Mouse (Mus musculus) kidney, embryonic 14.5 days (tissue): ENCODE data around the gene Icosl. TPM values are rescaled to one million over a fixed set of nuclear protein-coding genes. Genes with fewer than 3 reads are reported as not detected.

Experiments
- polyA plus RNA-seq: library from polyadenylated mRNA; unstranded; fragments of >200 nt; fragmentation: Nextera tagmentation; extraction: Ambion mirVana; gene quantifications from 2 replicates; pipeline ENCODE4 v1.2.1, GENCODE M21; 2014

Icosl gene
- polyA plus RNA-seq, 1 experiment from 2014 or later = 4.8 TPM

Other genes with a start within 250 kb of the Icosl start
- not detected in 2 replicates for gene Krtap10-4, start 242.2 kb upstream of the Icosl start, polyA plus RNA-seq
- not detected in 2 replicates for gene Krtap10-10, start 233.4 kb upstream of the Icosl start, polyA plus RNA-seq
- not detected in 2 replicates for gene Gm36176, start 222.5 kb upstream of the Icosl start, polyA plus RNA-seq
- gene Gm10318, start 216.4 kb upstream of the Icosl start, polyA plus RNA-seq = not detected in 2 replicates
- not detected in 2 replicates for gene Gm3285, start 207.3 kb upstream of the Icosl start, polyA plus RNA-seq
- gene Lrrc3, start 166.8 kb upstream of the Icosl start, polyA plus RNA-seq = 2.2 and 3.3 TPM in 2 replicates
- 0.27 and 0.54 TPM in 2 replicates for gene Trpm2, start 98.7 kb upstream of the Icosl start, polyA plus RNA-seq
- gene 1810043G02Rik, start 90.8 kb upstream of the Icosl start, polyA plus RNA-seq = 26.4 and 35.8 TPM in 2 replicates
- 91.2 and 118 TPM in 2 replicates for gene Pfkl, start 59.2 kb upstream of the Icosl start, polyA plus RNA-seq
- 0.41 and 0.66 TPM in 2 replicates for gene Dnmt3l, start 27.4 kb upstream of the Icosl start, polyA plus RNA-seq
- gene Aire, start 25.7 kb upstream of the Icosl start, polyA plus RNA-seq = 1.2 and 1.5 TPM in 2 replicates
- gene D10Jhu81e, start 100.5 kb downstream of the Icosl start, polyA plus RNA-seq = 16.3 and 85.4 TPM in 2 replicates
- 10.4 and 19.9 TPM in 2 replicates for gene Pwp2, start 115.8 kb downstream of the Icosl start, polyA plus RNA-seq
- gene Trappc10, start 175.3 kb downstream of the Icosl start, polyA plus RNA-seq = 16.3 and 22.2 TPM in 2 replicates